Mouse (Mus musculus) spleen, postnatal 10 days (tissue): ENCODE data around the gene Foxp1.

Experiments used
- DNase-seq, 2 experiments: peaks; one replicate each; pipeline ENCODE4 v3.0.0; 2021 to 2022; ENCODE audit warnings: low spot score in 2 of 2

The Foxp1 gene

GRCm38 (mm10) chr6:98991900-98992771, 530.4 kb downstream of the Foxp1 start:
- DNase-seq: no peak

- DNase-seq: no peak
Measured at GRCm38 (mm10) chr6:98987533-98988169, 534.9 kb downstream of the Foxp1 start.

GRCm38 (mm10) chr6:98985452-98985851, 537.1 kb downstream of the Foxp1 start:
- no peak for DNase-seq

- DNase-seq: no peak
Measured at GRCm38 (mm10) chr6:98984626-98985025, 537.9 kb downstream of the Foxp1 start.

GRCm38 (mm10) chr6:98984026-98984425, 538.5 kb downstream of the Foxp1 start:
- DNase-seq: no peak

GRCm38 (mm10) chr6:98983311-98983838, 539.1 kb downstream of the Foxp1 start:
- DNase-seq: no peak

- peak in 1 of 2 experiments; percentile 22 for DNase-seq
Measured at GRCm38 (mm10) chr6:98981265-98981664, 541.3 kb downstream of the Foxp1 start.

- no peak for DNase-seq
Measured at GRCm38 (mm10) chr6:98980432-98980831, 542.1 kb downstream of the Foxp1 start.

GRCm38 (mm10) chr6:98980001-98980400, 542.5 kb downstream of the Foxp1 start:
- DNase-seq: no peak

GRCm38 (mm10) chr6:98977806-98978205, 544.7 kb downstream of the Foxp1 start:
- no peak for DNase-seq

GRCm38 (mm10) chr6:98975918-98976317, 546.6 kb downstream of the Foxp1 start:
- DNase-seq: no peak

- DNase-seq: no peak
Measured at GRCm38 (mm10) chr6:98973433-98973832, 549.1 kb downstream of the Foxp1 start.

- no peak for DNase-seq
Measured at GRCm38 (mm10) chr6:98972404-98972803, 550.1 kb downstream of the Foxp1 start.

- DNase-seq: no peak
Measured at GRCm38 (mm10) chr6:98959333-98959732, 563.2 kb downstream of the Foxp1 start.

- peak in 1 of 2 experiments; percentile 55 for DNase-seq
Measured at GRCm38 (mm10) chr6:98956522-98957169, 565.9 kb downstream of the Foxp1 start.

GRCm38 (mm10) chr6:98955706-98956105, 566.8 kb downstream of the Foxp1 start:
- no peak for DNase-seq

- DNase-seq: no peak
Measured at GRCm38 (mm10) chr6:98954439-98954838, 568.1 kb downstream of the Foxp1 start.

GRCm38 (mm10) chr6:98949703-98950191, 572.8 kb downstream of the Foxp1 start:
- no peak for DNase-seq

GRCm38 (mm10) chr6:98949286-98949685, 573.2 kb downstream of the Foxp1 start:
- no peak for DNase-seq

GRCm38 (mm10) chr6:98948153-98949141, 574.1 kb downstream of the Foxp1 start:
- no peak for DNase-seq
